Mouse (Mus musculus) limb, embryonic 14.5 days (tissue): Measurements from ENCODE around the gene Rnf31. TPM values are rescaled to one million over a fixed set of nuclear protein-coding genes. Genes with fewer than 3 reads are reported as not detected.

Experiments used
- ATAC-seq: fragments of 200-750 bp; cut with Nextera tagmentation; 2 replicates; pipeline ENCODE4 v1.8.0; 2017; ENCODE audit warnings: low read depth, moderate number of reproducible peaks, moderate TSS enrichment; ENCODE audit not compliant: low FRiP score
- DNase-seq: peaks from one replicate; pipeline ENCODE4 v3.0.0-alpha.2; 2015; ENCODE audit warnings: low spot score
- H3K27ac ChIP-seq: fragments of 300-500 bp; sonication (generic); replicated peaks from 2 replicates; pipeline ENCODE4 v1.5.1; 2014; ENCODE audit warnings: low read depth, mild to moderate bottlenecking, low read length, moderate library complexity, mixed read lengths
- H3K27me3 ChIP-seq: fragments of 300-500 bp; sonication (generic); 2 replicates; pipeline ENCODE4 v1.6.1; 2014; ENCODE audit warnings: low read length, mixed read lengths; ENCODE audit not compliant: control insufficient read depth, insufficient read depth
- H3K36me3 ChIP-seq: fragments of 300-500 bp; sonication (generic); 2 replicates; pipeline ENCODE4 v1.6.1; 2014; ENCODE audit warnings: mild to moderate bottlenecking, low read length, moderate library complexity, mixed read lengths; ENCODE audit not compliant: control insufficient read depth, insufficient read depth
- H3K4me1 ChIP-seq: fragments of 300-500 bp; sonication (generic); 2 replicates; pipeline ENCODE4 v1.6.1; 2014; ENCODE audit warnings: antibody characterized with exemption, low read length, mixed read lengths; ENCODE audit not compliant: control insufficient read depth, insufficient read depth
- H3K4me2 ChIP-seq: fragments of 300-500 bp; sonication (generic); replicated peaks from 2 replicates; pipeline ENCODE4 v1.6.1; 2014; ENCODE audit warnings: low read depth, mild to moderate bottlenecking, low read length, moderate library complexity; ENCODE audit not compliant: severe bottlenecking
- H3K4me3 ChIP-seq: fragments of 300-500 bp; sonication (generic); replicated peaks from 2 replicates; pipeline ENCODE4 v1.5.1; 2014; ENCODE audit warnings: low read length
- H3K9ac ChIP-seq: fragments of 300-500 bp; sonication (generic); 2 replicates; pipeline ENCODE4 v1.6.1; 2014; ENCODE audit warnings: mild to moderate bottlenecking, low read depth, low read length, moderate library complexity; ENCODE audit not compliant: severe bottlenecking
- H3K9me3 ChIP-seq: fragments of 300-500 bp; sonication (generic); 2 replicates; pipeline ENCODE4 v1.6.1; 2016; ENCODE audit warnings: low read length; ENCODE audit not compliant: control insufficient read depth
- POLR2A ChIP-seq: fragments of 200-500 bp; IDR thresholded peaks from 2 replicates; pipeline ENCODE4 v1.8.0; 2012; ENCODE audit warnings: inconsistent platforms, mild to moderate bottlenecking, moderate library complexity, borderline replicate concordance; ENCODE audit not compliant: insufficient read depth, insufficient read length; ENCODE audit errors: extremely low read depth
- WGBS: fragments of 180-500 bp; shearing (Covaris S2); extraction: QIAGEN DNeasy Blood & Tissue Kit; methylation state at CpG from one replicate; pipeline ENCODE4 v1.1.7; 2014; 5-methylcytosine and 5-hydroxymethylcytosine counted together
- polyA plus RNA-seq, 2 experiments: library from polyadenylated mRNA; depleted of rRNA in 1 of 2; stranded (reverse) in 1 of 2; unstranded in 1 of 2; fragments of >200 nt; fragmentation: Nextera tagmentation in 1 of 2; extraction: Ambion mirVana in 1 of 2; gene quantifications; 2 replicates each; pipeline versions ENCODE4 v1.2.1 to v1.2.3; 2012 to 2014

The Rnf31 gene
- polyA plus RNA-seq, 2 experiments: 13.1 to 23.0 TPM

DNA sequence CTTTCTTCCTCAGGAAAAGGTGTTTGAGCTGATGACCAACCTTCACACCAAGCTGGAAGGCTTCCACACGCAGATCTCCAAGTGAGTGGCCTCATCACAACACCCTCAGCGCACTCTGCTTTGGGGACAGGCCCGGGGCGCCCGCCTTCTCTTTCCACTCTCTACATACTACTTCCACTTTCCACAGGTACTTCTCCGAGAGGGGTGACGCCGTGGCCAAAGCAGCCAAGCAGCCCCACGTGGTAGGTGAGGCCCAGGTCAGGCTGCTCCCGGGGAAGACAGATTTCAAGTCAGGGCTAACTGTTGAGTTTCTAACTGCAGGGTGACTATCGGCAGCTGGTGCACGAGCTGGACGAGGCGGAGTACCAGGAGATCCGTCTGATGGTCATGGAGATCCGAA lies 10.8 kb upstream of the Rnf31 start:
- Histone ChIP-seq H3K4me3 (no peak overlapping the region), H3K27ac (no peak overlapping the region), H3K36me3 (peaks cover 19% of the 10 kb centered on the region), H3K27me3 (no peaks in the 10 kb centered on the region), H3K9ac (no peak overlapping the region), H3K4me2 (no peak overlapping the region), H3K9me3 (no peaks in the 10 kb centered on the region), H3K4me1 (peaks cover 9% of the 10 kb centered on the region)
- TF ChIP-seq POLR2A: no peak
- DNase-seq (no peak), ATAC-seq (no peak)
- 94% methylated on average over 16 of the region's 16 CpGs for WGBS

DNA sequence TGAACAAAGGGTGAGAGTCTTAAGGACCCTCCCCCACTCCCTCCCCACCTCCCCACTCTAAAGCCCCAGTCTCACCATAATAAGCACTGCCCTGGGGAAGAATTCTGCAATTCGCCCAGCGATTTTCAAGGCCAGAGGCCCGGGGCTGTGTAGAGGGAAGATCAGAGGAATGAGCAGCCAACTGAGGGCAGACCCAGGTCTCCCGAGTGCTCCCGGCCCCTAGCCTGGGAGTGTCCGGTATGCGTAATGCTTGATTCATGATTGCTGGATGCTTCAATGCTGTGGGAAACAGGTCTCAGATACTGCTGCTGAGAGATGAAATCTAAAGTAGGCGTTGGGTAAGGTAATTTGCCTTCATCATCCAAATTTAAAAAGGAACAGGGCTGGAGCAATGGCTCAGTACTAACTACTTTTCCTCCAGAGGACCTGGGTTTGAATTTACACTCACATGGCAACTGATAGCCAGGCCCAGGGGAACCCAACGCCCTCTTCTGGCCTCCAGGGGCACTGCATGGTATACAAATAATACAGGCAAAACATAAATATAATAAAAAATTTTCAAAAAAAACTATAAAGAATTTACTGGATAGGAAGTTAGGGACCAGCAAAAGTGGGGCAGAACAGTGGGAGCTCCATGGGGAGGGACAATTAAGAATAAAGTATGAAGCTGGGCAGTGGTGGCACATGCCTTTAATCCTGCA lies 9.4 kb upstream of the Rnf31 start:
- no peak for ATAC-seq
- 75% methylated on average over 9 of the region's 9 CpGs for WGBS

DNA sequence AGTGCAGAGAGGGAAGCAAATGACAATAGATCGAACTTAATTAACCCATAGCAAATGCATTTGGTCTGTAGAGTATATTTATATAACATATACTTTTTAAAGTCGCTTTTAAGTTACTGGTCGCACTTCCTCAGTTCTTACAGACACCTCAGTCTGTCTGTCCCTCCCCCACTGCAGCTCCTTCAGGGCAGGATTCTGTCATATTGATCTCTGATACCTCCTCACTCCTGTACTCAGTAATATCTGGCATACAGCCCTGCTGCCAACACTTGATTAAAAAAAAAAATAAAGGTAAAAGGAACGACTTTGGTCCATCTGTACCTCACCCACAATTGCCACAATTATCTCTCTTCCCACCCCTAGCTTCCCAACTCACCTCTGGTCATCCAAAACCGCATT lies 7.2 kb upstream of the Rnf31 start:
- H3K27ac ChIP-seq: no peak overlapping the region
- no peak for TF ChIP-seq POLR2A

More for the DNA sequence above, 9.4 kb upstream of the Rnf31 start:
- no peak overlapping the region for H3K27ac ChIP-seq
- H3K4me1 ChIP-seq: peaks cover 9% of the 10 kb centered on the region
- no peak for TF ChIP-seq POLR2A
- peaks cover 22% of the 10 kb centered on the region for H3K36me3 ChIP-seq
- no peaks in the 10 kb centered on the region for H3K27me3 ChIP-seq
- H3K9me3 ChIP-seq: no peaks in the 10 kb centered on the region
- H3K4me3 ChIP-seq: no peak overlapping the region
- no peak for DNase-seq
- H3K9ac ChIP-seq: no peak overlapping the region
- no peak overlapping the region for H3K4me2 ChIP-seq

DNA sequence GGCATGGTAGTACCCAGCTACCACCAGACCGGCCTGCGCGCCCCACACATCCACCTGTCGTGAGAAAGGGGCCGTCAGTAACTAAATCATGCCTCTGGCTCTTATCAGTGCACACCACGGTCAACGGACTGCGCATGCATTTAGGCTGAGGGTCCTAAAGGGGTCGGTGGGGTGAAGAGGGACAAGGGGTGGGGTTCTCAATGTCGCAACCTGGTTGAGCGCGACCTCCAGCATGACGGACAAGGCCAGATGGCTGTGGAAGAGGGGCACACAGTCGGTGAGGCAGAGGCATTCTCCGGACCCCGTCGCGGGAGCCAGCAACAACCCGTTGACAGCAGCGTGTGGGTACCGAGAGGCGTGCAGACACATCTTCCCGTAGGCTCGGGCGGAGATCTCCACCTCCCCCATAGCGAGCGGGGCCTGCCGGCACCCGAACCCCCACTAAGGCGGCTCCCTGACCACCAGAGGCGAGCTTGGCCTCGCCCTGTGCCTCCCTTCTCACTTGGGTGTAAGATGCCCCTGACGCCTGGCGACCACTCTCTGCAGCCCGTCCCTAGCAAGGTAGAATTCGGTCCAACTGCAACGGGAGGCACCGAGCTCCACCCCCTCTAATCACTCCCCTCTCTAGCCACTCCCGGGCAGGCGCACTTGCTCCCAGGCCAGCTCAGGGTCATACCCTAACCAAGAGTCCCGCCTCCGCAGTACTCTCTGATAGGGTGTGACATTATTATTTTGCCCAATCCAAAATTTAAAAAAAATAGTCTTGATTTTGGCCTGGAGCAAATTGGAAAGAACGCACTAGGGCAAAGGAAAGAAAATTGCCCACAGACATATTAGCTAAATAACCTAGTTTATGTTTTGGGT lies 6.6 kb upstream of the Rnf31 start, which contains the start of gene Emc9:
Gene Emc9 (minus strand): TSS at position 601 of the 864 bp plus-strand sequence.
- no peaks in the 10 kb centered on the region for H3K27me3 ChIP-seq
- peak within 1 kb of the TSS; percentile 43 for H3K4me3 ChIP-seq
- no peak for TF ChIP-seq POLR2A
- WGBS: 3% methylated on average over 35 of the region's 43 CpGs
- peak within 1 kb of the TSS; percentile 48 for H3K9ac ChIP-seq
- no peaks in the 10 kb centered on the region for H3K9me3 ChIP-seq
- H3K4me2 ChIP-seq: peak within 1 kb of the TSS; percentile 54
- peaks cover 3% of the 10 kb centered on the region for H3K4me1 ChIP-seq
- peaks cover 40% of the 10 kb centered on the region for H3K36me3 ChIP-seq
- ATAC-seq (peak; percentile 66), DNase-seq (no peak)
- no peak within 1 kb of the TSS for H3K27ac ChIP-seq

More for the DNA sequence above, 7.2 kb upstream of the Rnf31 start:
- Histone ChIP-seq H3K4me3 (peak overlapping the region; percentile 43), H3K9me3 (no peaks in the 10 kb centered on the region), H3K4me1 (no peaks in the 10 kb centered on the region), H3K4me2 (peak overlapping the region; percentile 54), H3K36me3 (peaks cover 40% of the 10 kb centered on the region), H3K27me3 (no peaks in the 10 kb centered on the region), H3K9ac (peak overlapping the region; percentile 48)
- 37% methylated on average over 5 of the region's 5 CpGs for WGBS
- DNase-seq (no peak), ATAC-seq (no peak)

DNA sequence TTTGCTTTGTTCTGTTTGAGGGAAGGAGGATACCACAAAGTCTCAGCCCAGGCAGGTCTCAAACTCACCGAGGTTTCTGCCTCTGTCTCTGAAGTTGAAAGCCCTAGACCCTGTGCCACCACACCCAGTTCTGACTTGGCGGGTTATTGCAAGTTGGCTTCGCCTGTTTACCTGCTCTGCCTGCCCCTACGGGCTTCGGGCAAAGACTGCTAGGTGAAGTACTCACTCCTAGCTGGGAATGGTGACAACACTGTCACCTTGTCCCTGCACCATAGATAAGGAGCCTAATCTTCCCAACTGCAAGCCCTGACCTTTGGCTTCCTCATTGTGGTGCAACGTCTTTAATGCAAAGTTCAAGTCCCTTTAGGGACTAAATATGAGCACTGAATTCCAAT lies 5.9 kb upstream of the Rnf31 start:
- no peak for TF ChIP-seq POLR2A
- 58% methylated on average over 6 of the region's 6 CpGs for whole genome bisulfite sequencing
- DNase-seq: no peak
- Histone ChIP-seq H3K4me3 (peak overlapping the region; percentile 43; the same call in 1 of the 2 replicates), H3K27ac (no peak overlapping the region), H3K9ac (no peak overlapping the region), H3K9me3 (no peaks in the 10 kb centered on the region), H3K36me3 (peaks cover 37% of the 10 kb centered on the region), H3K4me1 (peaks cover 7% of the 10 kb centered on the region), H3K4me2 (peak overlapping the region; percentile 54; the same call in 1 of the 2 replicates), H3K27me3 (no peaks in the 10 kb centered on the region)
- no peak for ATAC-seq
